Mouse (Mus musculus) mouse trophoblast stem cell (cell line): ENCODE data around the gene Slc39a3.

Experiments used
- in situ Hi-C, 2 experiments: fragments of 300-500 bp; cut with MseI, MboI; formaldehyde crosslinking; loops; 2 replicates in 1 of 2; 3 replicates in 1 of 2; pipeline ENCODE4 v1.15.1; 2025

The Slc39a3 gene

GRCm38 (mm10) chr10:80985970-80986701 is 51.1 kb downstream of the Slc39a3 start:
- in situ Hi-C loops, result loop anchor here in 1 of 2 experiments (5.0 kb wide), 1 partner anchor 59 kb away; no protein-coding TSS in a partner anchor

GRCm38 (mm10) chr10:80985241-80985969 is 51.8 kb downstream of the Slc39a3 start:
- in situ Hi-C loops, result loop anchor here in 1 of 2 experiments (5.0 kb wide), 1 partner anchor 58 kb away; no protein-coding TSS in a partner anchor

GRCm38 (mm10) chr10:80984223-80984622 is 53.0 kb downstream of the Slc39a3 start:
- in situ Hi-C loops, result no loop called here

- in situ Hi-C loops, result no loop called here
Measured at GRCm38 (mm10) chr10:80982381-80982780, 54.8 kb downstream of the Slc39a3 start.

- in situ Hi-C loops, result no loop called here
Measured at GRCm38 (mm10) chr10:80981564-80982112, 55.6 kb downstream of the Slc39a3 start.
